Mouse (Mus musculus) lung, adult 2 months (tissue): ENCODE results near the gene Smim24.

Experiments
- CTCF ChIP-seq: fragments of 200-500 bp; IDR thresholded peaks from 2 replicates; pipeline ENCODE4 v1.5.1; 2011; ENCODE audit warnings: mild to moderate bottlenecking, low read length, control low read depth; ENCODE audit not compliant: insufficient read depth
- POLR2A ChIP-seq: fragments of 200-500 bp; IDR thresholded peaks from 2 replicates; pipeline ENCODE4 v1.6.1; 2011; ENCODE audit warnings: low read depth, mild to moderate bottlenecking, control low read depth, low read length, borderline replicate concordance; ENCODE audit errors: extremely low read depth

GRCm38 (mm10) chr10:81411471-81412400, 18.9 kb downstream of the Smim24 start:
- TF ChIP-seq CTCF, result no peak
- TF ChIP-seq POLR2A, result peak; percentile 28; the same call in 1 of the 2 replicates
